Mouse (Mus musculus) neural tube, embryonic 10.5 days (tissue): ENCODE results near the gene Rlbp1.

Source experiments
- DNase-seq: peaks from one replicate; pipeline ENCODE4 v3.0.0-alpha.2; 2017; ENCODE audit warnings: low spot score; ENCODE audit errors: extremely low spot score

Gene Rlbp1

DNA sequence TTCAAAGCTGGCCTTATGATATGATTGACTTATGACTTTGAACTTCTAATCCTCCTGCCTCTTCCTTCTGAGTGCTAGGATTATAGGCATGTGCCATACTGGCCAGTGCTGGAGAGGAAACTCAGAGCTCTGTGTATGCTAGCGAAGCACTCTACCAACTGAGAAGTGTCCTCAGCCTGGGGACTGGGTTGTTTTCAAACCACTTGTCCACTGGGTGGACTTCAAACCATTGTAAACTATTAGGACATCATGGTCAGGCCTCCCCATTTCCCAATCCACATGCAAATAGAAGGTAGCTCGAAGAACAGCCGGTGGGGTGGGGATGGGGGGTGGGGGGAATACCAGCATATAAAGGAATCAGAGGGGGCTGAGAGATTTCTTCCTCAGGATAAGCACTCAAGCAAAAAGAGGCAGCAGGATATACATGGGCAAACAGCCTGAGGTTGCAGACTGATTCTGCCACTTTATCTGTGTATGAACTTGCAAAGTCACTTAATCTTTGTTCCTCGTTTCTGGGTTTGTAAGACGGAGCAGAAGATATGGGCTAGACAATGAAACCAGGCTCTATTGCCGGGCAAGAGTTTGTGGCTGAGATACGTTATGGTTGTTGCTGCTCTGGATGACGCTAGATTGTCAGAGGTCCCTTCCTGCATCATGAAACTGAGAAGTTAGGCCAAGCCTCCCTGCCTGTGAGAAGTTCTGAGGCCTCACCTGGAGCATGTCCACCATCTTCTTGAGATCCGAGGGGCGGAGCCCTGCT is 10.2 kb downstream of the Rlbp1 start:
- DNase-seq, result no peak

DNA sequence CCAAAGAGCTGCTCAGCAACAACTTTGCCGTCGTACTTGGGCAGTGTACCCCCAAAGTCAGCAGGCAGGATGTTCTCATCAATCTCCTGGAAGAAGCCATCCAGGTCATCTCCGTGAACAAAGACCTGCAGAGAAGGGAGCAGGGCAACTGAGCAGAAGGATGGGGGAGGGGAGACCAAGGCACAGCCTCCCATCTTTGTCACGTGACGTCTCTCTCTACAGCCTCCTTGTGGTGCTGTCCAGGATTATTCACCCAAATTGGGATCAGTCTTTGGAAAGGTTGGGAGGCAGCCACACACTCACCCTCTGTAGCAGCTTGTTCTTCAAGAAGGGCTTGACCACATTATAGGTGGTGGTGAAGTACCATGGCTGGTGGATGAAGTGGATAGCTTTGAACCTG is 11.3 kb downstream of the Rlbp1 start:
- no peak for DNase-seq

DNA sequence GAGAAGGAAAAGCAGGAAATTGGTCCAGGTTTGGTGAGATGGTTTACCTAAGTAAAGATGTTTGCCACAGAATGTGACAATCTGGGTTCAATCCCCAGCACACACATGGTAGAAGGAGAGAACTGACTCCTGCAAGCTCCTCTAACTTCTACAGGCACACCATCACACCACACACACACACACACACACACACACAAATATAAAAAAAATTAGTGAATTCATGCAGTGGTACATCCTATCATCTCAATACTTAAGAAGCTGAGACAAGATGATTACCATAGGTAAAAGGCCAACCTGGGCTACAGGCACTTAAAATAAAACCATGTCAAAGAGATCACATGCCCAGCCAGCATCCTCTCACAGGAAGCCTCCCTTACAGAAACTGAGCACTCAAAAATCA is 12.8 kb downstream of the Rlbp1 start:
- DNase-seq, result no peak

DNA sequence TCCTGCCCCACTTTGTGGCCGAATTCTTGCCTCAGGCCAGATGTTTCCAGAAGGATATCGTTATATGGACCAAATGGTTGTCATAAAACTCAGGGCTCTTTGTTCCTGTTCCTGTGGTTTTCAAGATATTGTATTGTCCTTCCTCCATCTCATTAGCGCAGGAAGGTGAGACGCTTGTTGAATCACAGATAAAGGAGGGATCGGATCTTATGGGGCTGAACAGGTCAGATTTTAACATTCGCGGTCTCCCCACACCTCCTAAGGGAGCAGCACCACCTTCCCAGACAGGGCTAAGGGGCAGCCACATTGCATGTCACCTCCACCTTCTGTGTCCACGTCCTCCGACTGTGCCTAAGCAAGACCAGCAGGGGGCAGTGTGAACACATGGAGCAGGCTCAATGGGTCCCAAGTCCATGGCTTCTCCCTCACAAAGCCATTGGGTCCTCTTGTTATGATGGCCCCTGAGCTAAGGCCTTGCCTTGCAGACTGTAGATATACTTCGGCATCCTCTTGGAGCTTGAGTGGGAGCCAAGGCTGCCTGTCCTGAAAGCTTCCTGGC is 15.4 kb downstream of the Rlbp1 start:
- DNase-seq, result peak; percentile 81

DNA sequence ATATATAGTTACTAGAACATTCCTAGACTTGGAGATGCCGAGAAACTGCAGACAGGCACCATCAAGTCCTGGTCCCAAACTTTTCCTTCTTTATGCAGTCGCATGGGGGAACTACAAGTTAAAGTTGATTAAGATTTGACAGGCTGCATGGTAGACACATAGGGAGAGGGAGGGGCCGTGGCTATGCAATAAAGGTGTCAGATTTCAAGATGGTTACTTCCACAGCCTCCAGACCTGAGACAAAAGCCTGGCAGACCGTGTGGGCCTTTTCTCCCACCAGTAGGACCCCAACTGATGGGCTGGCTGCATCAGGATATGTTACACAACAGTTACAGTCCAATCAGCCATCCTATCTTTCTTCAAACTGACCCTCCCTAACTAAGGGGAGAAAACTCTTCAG is 17.4 kb downstream of the Rlbp1 start:
- no peak for DNase-seq

DNA sequence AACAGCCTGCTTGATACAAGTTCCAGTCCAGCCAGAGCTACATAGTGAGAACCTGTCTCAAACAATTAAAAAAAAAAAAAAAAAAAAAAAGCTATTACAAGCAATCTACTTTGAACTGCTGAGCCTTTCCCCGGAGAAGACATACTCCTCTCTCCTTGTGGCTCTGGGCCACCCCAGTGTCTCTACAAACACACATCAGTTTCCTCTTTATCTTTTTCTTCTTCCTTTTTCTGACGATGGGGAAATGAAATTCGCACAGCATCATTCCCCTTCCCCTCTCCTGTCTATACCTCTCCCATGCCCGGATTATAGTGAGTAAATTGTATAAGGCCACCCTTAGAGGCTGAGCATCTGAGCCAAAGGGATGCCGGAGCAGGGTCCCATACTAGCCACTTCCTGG is 18.2 kb downstream of the Rlbp1 start:
- no peak for DNase-seq

DNA sequence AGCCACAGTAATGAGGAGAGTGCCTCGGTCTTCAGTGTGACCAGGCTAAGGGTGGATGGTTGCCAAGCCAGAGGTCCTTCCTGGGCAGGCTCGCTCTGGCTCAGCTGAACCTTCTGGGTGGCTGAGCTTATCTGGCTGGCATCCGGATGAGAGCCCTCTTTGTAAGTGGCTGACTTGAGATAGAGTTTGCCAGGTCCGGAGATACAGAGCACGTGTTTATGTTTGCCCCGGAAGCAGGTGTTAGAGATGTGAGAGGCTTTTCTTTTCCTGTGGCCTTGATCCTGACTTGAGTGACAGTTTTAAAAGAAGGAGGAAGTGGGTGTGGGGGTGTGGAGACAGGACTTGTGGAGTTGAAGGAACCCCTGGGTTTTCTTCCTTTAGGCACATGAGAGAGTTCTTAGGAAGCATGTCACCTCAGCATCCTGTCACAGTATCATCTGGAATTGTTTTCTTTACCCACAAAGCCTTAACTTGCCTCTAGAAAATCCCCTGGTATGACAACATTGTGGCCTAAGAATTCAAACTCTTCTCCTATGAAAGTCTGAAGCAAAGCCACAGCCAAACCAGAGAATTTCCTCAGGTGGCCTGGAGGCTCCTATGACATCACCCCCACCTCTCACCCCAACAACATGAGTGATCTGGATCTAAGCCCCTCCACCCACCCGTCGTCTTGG is 23.3 kb downstream of the Rlbp1 start:
- no peak for DNase-seq

DNA sequence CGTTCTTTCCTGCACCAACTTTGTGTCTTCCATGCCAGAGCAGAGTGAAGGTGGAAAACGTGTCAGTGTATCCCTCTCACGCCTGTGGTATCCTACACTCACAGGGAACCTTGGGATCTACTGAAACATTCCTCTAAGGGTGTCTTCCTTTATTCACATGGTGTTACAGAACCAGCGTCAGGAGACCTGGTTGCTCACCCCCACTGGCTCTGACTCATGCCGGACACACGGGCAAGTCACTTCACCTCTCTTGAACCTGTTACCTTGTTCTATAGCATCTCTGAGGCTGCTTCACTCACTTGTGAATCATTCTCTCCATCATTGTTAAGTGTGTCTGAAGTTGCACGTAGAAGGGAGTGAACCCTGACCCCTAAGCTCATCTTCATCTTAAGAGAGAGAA is 24.0 kb downstream of the Rlbp1 start:
- no peak for DNase-seq

DNA sequence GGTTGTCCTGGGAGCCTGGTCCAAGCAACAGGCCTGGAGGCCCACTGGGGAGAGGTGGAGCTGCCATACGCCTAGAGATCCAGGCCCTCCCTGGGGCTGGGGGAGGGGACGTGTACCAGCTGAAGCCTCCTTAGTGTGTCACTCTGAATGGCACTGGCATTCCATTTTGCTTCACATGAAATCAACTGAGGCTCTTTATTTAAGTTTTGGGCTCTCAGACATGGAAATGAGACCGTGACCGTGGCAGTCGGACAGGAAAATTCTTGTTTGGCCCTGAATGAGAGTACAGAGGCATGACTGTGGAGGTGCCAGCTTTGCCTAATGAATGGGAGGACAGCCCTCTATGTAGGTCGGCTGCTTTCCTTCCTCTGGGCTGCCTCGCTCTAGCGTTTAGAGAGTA is 24.6 kb downstream of the Rlbp1 start:
- DNase-seq, result no peak

DNA sequence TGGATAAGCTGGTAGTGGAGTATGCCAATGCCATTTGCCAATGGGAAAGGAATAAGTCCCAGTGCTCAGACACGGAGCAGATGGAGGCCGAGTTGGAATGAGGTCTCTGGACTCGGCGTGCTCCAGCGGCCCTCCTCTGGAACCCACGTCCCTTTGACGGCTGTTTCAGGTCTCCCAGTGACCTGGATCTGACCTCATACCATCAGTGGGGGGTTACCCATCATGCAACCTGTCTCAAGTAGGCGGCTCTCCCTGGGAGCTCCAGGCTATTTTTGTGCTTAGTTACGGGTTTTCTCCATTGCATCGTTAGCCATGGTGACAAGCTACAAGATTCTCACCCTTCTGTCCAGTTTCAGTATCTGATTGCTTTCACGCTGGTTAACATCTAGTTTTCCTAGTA is 26.8 kb downstream of the Rlbp1 start:
- no peak for DNase-seq

DNA sequence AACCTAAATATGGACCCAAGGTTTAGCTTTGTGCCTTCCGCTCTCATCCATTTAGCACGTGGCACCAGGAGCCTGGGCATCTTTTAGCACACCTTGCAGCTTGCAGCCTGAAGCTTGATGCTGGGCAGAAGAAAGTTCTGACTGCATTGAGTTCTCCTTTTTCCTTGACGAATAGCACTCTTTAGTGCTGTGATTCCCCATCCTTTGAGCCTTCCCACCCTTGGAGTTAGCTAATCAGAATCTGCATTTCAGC is 27.7 kb downstream of the Rlbp1 start:
- no peak for DNase-seq

DNA sequence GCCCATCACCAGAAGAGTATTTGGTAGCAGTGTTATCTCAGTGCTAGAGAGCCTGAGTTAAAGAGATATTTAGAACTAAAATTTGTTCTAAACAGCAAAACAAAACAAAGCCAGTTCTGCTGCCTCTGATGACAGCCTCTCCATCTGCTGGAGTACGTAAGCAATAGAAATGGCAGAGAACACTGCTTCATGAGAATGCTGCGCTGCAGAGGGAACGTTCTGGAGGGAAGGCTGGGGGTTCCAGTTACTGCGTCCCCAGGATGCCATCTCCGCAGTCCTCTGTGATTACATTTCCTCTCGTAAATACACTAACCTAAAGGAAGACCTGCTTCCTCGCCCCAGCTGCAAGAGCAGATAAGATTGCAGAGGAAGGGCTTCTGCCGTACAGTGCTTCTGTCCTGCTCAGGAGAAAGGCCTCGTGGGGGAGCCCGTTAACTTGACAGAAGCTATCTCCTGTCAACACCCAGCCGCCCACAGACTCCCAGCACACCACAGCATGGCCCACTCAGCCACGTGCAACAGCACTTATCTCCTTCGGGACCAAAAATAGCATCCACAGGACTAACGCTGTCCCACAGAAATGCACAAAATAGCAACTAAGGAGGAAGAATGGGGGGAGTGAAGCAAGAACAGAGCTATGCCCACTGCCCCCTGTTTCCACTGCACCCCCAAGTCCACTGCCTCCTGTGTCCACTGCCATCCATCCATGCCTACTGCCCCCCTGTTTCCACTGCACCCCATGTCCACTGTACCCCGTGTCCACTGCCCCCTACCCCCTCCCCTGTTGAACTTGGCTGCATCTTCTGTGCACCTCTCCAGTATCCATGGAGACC is 28.3 kb downstream of the Rlbp1 start:
- DNase-seq, result no peak

DNA sequence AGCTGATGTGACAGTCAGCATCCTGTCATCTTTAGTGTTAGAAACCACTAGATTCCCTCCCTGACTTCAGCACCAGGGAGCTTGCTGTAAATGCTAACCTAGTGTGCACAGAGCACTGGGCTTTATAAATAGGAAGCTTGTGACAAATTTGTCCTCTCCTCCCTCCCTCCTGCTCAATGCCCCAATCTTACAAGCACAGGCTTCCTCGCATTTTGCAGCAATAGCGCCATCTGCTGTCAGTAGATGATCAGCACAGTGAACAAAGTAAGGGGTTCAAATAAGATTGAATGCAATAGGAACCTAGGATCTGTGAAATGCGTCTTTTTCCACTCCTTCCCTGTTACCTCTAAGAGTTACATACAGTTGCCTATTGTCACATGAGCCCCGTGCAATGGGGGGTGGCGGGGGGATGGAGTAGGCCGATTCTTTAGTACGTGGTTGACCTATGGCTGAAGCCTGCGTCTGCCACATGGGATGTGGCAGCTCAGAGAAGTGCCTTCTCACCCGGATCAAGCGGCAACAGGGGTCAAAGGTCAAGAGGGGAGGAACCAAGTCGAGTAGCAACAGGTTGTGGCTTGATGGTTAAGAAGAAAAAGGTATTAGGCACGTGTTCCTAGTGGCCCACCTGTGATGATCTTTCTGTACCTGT is 37.0 kb downstream of the Rlbp1 start:
- peak; percentile 72 for DNase-seq

DNA sequence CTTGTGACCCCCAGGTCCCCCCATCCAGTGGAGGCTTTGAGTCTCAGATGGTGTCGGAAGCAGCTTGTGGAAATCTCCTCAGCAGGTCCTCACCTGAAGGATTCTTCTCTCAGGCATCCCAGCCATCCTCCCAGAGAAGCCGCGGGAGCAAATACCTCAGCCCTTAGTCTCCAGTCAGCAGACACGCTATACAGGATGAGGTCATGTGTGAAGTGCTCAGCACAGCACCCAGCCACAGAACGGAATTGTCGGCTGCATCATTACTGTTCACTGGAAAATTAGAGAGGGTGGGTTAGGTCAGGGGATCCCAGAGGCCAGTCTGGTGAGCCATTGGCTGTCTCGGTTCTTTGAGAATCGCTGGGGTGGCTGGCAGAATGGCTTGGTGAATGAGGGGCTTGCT is 38.0 kb downstream of the Rlbp1 start:
- no peak for DNase-seq

DNA sequence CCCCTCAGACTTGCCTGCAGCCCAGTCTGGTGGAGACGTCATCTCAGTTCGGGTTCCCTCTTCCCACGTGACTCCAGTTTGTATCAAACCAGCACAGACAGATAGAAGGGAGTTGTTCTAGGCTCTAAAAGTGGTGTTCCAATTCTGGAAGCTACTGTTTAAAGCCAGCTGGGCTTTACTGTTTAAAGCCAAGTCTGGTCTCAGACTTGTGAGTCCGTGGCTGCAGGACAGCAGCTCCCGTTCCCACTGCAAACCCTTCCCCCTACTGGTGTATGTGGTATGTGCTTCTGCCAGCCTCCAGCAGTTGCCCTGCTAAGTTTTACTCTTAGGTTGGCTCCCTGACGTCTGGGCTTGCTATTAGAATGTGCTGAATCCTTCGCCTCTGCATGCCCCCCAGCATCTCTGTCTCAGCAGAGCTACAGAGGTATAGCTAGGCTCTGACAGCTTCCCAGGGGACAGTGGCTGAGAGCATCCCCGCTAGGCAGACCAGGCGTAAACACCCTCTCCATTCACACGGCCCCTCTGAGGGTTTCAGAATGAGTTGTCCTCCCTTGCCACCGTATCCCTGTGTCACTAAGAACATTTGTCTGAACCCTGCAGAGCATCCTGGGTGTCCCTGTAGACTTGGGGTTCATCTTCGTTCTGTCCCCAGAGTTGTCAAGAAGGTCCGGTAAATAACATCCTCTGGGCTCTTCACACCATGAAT is 39.6 kb downstream of the Rlbp1 start:
- no peak for DNase-seq

DNA sequence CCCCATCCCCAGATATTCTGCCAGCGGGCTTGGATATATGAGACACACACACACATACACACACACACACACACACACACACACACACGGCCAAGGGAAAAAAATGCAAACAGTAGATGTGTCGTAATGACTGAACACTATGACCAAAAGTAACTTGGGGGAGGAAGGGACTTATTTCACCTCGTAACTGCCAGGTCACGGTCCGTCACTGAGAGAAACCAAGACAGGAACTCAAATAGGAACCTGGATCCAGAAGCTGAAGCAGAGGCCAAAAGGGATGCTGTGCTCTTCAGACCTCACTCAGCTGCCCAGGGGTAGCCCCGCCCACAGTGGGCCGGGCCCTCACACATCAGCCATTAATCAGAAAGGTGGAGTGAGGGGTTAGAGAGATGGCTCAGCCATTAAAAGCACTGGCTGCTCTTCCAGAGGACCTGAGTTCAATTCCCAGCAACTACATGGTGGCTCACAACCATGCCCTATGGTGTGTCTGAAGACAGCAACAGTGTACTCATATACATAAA is 40.2 kb downstream of the Rlbp1 start:
- no peak for DNase-seq

DNA sequence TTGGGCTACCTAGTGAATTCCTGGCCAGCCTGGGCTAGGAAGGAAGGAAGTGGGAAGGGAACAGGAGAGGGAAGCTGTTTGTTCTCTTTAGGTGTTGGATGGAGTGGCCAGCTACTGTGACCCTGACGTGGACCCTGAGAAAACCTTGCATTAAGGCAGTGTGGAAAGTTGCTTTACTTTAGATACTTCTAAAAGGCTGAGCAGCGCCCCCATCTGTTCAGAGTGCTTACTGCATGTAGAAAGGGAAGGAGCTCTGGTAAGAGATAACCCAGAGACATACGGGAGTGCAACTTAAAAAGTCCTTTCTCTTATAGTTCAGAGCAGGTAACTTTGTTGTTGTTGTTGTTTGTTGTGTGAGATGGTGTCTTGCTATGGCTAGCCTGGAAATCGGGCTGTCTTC is 40.9 kb downstream of the Rlbp1 start:
- DNase-seq, result peak; percentile 34

DNA sequence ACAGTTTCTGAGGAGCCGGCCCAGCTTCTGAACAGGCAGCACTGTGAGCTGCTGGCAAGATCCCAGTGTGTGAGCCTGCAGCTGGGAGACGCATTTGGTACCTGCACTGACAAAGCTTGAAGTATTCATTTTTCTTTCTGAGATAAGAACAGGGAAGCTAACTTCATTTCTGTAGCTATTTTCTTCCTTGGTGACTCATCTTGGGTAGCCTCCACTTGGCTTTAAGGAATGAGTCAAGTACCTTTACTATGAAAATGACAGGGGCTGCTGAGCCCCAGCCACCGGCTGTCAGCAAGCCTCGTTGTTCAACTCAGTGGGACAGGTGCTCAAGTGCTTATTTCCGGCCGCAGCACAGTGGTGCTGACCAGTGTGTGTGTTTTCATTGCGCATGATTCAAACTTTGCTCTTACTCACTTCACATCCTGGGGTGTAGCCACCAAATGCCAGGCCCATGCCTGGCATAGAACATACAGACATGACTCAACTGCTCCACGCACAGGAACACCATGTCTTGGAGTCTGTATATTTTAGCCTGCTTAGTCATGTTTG is 50.4 kb downstream of the Rlbp1 start:
- no peak for DNase-seq

DNA sequence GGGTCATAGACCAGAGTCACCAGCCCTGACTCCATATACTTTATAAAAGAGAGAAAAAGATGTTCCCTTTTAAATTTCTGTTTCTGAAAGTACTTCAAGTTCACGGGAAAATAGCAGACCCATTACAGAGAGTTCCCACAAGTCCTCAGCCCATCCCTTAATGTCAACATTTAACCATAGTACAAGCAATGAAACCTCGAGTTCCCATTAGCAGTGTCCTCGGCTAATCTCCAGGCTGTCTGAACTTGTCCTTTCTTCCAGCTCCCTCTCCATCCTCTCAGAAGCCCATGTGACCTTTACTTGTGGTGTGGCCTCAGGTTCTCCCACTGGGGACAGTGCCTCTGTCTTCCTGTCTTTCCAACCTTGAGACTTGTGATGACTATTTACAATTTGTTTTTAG is 53.4 kb downstream of the Rlbp1 start:
- DNase-seq, result no peak

DNA sequence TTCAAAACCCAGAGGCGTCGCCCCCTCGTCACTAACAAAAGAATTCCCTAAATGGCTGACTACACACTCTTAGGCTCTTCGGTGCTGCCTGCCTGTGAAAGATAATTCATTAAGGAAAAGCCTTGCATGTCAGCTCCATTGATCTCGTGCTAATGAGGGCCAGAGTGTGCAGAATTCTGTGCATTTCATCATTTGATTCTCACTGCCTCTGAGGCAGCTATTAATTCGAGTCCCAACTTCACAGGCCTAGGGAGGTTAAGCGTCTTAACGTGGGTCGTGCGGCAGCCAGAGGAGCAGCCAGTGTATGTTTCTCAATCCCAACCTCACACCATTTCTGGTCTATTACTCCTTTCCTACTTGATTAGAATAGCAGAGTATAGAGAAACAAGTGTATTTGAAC is 55.7 kb downstream of the Rlbp1 start:
- no peak for DNase-seq

DNA sequence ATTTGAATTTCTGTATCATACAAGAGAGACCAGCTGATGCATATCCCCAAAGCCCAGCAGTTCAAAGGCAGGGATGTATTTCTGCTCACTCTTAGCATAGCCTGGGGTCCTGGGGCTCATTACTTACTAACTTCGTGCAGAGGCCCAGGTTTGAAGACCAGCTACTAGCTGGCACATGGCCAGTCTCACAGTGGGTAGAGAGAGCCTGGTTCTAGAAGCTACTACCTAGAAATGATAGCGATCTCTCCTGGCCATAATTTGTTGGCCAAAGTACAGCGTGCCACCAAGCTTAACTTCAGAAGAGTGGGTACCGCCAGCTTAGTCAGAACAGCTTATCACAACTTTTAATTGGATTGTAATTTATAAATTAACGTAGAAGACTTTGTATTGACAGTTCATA is 58.1 kb downstream of the Rlbp1 start:
- DNase-seq, result no peak
